Mouse (Mus musculus): ENCODE measurements around the gene Gm10799. TPM values are rescaled to one million over a fixed set of nuclear protein-coding genes. Genes with fewer than 3 reads are reported as not detected.
A peak's percentile ranks its signal among the peaks of the same experiment; 100 is the strongest.

The Gm10799 gene
- polyA plus RNA-seq, 1 experiment from 2014 or later, result not detected

- Histone ChIP-seq H3K9me3 (ENCODE audit: control insufficient read depth, low read length) (no peaks in the 10 kb centered on the region), H3K4me3 (ENCODE audit: low read length) (no peak overlapping the region), H3K4me1 (ENCODE audit: control insufficient read depth, insufficient read depth, low read length) (peaks cover 12% of the 10 kb centered on the region), H3K4me2 (ENCODE audit: low read depth, low read length) (no peak overlapping the region), H3K36me3 (ENCODE audit: control insufficient read depth, insufficient read depth, low read length) (0 out of 2 replicates have a peak, but pooled peaks cover under 1% of the 10 kb centered on the region), H3K27ac (ENCODE audit: low read length) (no peak overlapping the region), H3K27me3 (replicated peaks; ENCODE audit: control insufficient read depth, insufficient read depth, low read length) (no peaks in the 10 kb centered on the region), H3K9ac (ENCODE audit: low read depth, low read length) (no peak overlapping the region)
- ATAC-seq, result no peak
- 86% methylated on average over 3 of the region's 3 CpGs for WGBS
Observed at GRCm38 (mm10) chr2:104032056-104032455, 36.3 kb downstream of the Gm10799 start.

DNA sequence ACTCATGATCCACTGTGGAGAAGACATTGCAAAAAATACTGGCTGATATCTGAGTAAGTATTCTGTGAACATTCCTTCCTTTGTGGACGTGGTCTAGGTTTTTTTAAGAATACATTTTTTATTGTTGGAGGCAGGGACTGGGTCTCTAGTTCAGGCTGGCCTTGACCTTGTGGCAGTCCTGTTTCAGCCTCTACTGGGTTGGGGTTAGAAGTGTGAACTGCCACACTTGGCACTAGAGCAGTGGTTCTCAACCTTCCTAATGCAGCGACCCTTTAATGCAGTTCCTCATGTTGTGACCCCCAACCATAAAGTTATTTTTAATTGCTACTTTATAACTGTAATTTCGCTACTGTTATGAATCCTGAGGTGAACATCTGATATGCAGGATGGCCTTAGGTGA lies 38.0 kb downstream of the Gm10799 start:
- H3K36me3 ChIP-seq (ENCODE audit: control insufficient read depth, insufficient read depth, low read length), result no peaks in the 10 kb centered on the region
- peaks cover 12% of the 10 kb centered on the region for H3K4me1 ChIP-seq (ENCODE audit: control insufficient read depth, insufficient read depth, low read length)
- H3K9me3 ChIP-seq (ENCODE audit: control insufficient read depth, low read length), result no peaks in the 10 kb centered on the region
- ATAC-seq, result no peak
- H3K27ac ChIP-seq (ENCODE audit: low read length), result no peak overlapping the region
- no peak overlapping the region for H3K9ac ChIP-seq (ENCODE audit: low read depth, low read length)
- no peaks in the 10 kb centered on the region for H3K27me3 ChIP-seq (replicated peaks; ENCODE audit: control insufficient read depth, insufficient read depth, low read length)
- WGBS, result 80% methylated on average over 3 of the region's 3 CpGs
- H3K4me2 ChIP-seq (ENCODE audit: low read depth, low read length), result no peak overlapping the region
- no peak overlapping the region for H3K4me3 ChIP-seq (ENCODE audit: low read length)

DNA sequence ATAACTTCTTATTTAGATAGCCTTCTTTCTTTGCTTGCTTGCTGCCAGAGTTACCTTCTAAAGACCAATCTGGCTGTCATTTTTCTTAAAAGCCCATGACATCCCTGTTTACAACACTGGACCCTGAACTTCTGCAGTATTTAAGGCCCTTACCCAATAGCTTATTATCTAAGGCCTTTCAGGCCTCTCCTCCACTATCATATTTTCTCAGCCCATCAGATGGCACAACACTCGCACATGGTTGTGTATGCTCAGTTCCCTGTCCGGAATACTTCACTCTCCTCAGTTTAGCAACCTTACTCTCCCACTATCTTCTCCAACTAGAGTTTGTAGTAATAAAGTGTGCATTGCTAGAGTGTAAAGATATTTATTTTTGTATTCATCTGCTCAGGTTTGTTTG lies 39.3 kb downstream of the Gm10799 start:
- Histone ChIP-seq H3K4me2 (ENCODE audit: low read depth, low read length) (peak overlapping the region; percentile 76), H3K4me1 (ENCODE audit: control insufficient read depth, insufficient read depth, low read length) (peaks cover 12% of the 10 kb centered on the region), H3K9me3 (ENCODE audit: control insufficient read depth, low read length) (no peaks in the 10 kb centered on the region), H3K27me3 (replicated peaks; ENCODE audit: control insufficient read depth, insufficient read depth, low read length) (no peaks in the 10 kb centered on the region), H3K9ac (ENCODE audit: low read depth, low read length) (no peak overlapping the region), H3K4me3 (ENCODE audit: low read length) (peak overlapping the region; percentile 98), H3K27ac (ENCODE audit: low read length) (no peak overlapping the region), H3K36me3 (ENCODE audit: control insufficient read depth, insufficient read depth, low read length) (no peaks in the 10 kb centered on the region)
- 0 out of 2 replicates have a peak, but pooled peaks have one; percentile 21 for ATAC-seq
- WGBS, result 66% methylated on average over 2 of the region's 2 CpGs

DNA sequence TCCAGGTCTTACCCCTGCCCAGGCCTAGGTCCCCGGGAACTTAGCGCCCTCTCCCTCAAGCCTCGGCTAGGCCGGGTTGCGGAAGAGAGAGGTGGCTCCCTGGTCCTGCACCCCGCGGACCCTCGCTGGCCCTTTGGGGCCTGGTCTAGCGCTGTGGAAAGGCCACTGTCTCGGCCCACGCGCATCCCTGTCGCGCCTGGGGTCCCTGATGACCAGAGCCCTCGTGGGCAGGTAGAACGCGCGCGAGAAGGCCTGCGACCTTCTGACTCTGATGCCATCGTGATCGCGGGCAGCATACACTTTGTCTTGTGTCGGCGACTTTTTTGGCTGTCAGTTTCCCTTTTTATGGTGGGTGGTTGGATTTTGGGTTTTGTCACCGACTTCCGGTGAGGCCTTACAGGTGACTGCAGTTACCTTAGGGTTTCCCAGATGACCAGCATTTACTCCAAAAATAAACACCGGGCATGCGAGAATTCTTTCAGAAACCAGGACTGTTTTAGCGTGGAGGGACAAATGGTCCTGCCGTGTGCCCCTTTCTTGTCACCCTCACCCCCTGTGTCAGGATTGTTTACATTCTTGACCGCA lies 40.1 kb downstream of the Gm10799 start, which contains the start of gene 4931422A03Rik:
Gene 4931422A03Rik (minus strand): TSS at position 223 of the 585 bp plus-strand sequence.
- ATAC-seq, result peak; percentile 71
- Histone ChIP-seq H3K27me3 (replicated peaks; ENCODE audit: control insufficient read depth, insufficient read depth, low read length) (no peaks in the 10 kb centered on the region), H3K9me3 (ENCODE audit: control insufficient read depth, low read length) (no peaks in the 10 kb centered on the region), H3K4me3 (ENCODE audit: low read length) (peak within 1 kb of the TSS; percentile 98), H3K4me2 (ENCODE audit: low read depth, low read length) (peak within 1 kb of the TSS; percentile 76), H3K4me1 (ENCODE audit: control insufficient read depth, insufficient read depth, low read length) (peaks cover 12% of the 10 kb centered on the region), H3K27ac (ENCODE audit: low read length) (peak within 1 kb of the TSS; percentile 54), H3K36me3 (ENCODE audit: control insufficient read depth, insufficient read depth, low read length) (no peaks in the 10 kb centered on the region), H3K9ac (ENCODE audit: low read depth, low read length) (peak within 1 kb of the TSS; percentile 99)
- WGBS, result 1% methylated on average over 32 of the region's 32 CpGs

- peak within 1 kb of the TSS; percentile 99 for H3K9ac ChIP-seq (ENCODE audit: low read depth, low read length)
- H3K27ac ChIP-seq (ENCODE audit: low read length), result peak within 1 kb of the TSS; percentile 54
- no peaks in the 10 kb centered on the region for H3K27me3 ChIP-seq (replicated peaks; ENCODE audit: control insufficient read depth, insufficient read depth, low read length)
- ATAC-seq, result peak; percentile 98
- under 1% methylated on average over 39 of the region's 44 CpGs for WGBS
- H3K36me3 ChIP-seq (ENCODE audit: control insufficient read depth, insufficient read depth, low read length), result no peaks in the 10 kb centered on the region
- H3K4me3 ChIP-seq (ENCODE audit: low read length), result peak within 1 kb of the TSS; percentile 98
- no peaks in the 10 kb centered on the region for H3K9me3 ChIP-seq (ENCODE audit: control insufficient read depth, low read length)
- peaks cover 12% of the 10 kb centered on the region for H3K4me1 ChIP-seq (ENCODE audit: control insufficient read depth, insufficient read depth, low read length)
- H3K4me2 ChIP-seq (ENCODE audit: low read depth, low read length), result peak within 1 kb of the TSS; percentile 76
Observed at GRCm38 (mm10) chr2:104027458-104028138, 40.8 kb downstream of the Gm10799 start, which contains the start of gene Fbxo3. Gene Fbxo3, plus strand, starts transcription at chr2:104027721.

- Histone ChIP-seq H3K27me3 (replicated peaks; ENCODE audit: control insufficient read depth, insufficient read depth, low read length) (no peaks in the 10 kb centered on the region), H3K9ac (ENCODE audit: low read depth, low read length) (no peak overlapping the region), H3K9me3 (ENCODE audit: control insufficient read depth, low read length) (no peaks in the 10 kb centered on the region), H3K36me3 (ENCODE audit: control insufficient read depth, insufficient read depth, low read length) (no peaks in the 10 kb centered on the region), H3K4me1 (ENCODE audit: control insufficient read depth, insufficient read depth, low read length) (peaks cover 9% of the 10 kb centered on the region), H3K27ac (ENCODE audit: low read length) (no peak overlapping the region), H3K4me3 (ENCODE audit: low read length) (no peak overlapping the region), H3K4me2 (ENCODE audit: low read depth, low read length) (no peak overlapping the region)
- ATAC-seq, result no peak
- 88% methylated on average over 4 of the region's 4 CpGs for WGBS
Observed at GRCm38 (mm10) chr2:104024656-104025055, 43.7 kb downstream of the Gm10799 start.

DNA sequence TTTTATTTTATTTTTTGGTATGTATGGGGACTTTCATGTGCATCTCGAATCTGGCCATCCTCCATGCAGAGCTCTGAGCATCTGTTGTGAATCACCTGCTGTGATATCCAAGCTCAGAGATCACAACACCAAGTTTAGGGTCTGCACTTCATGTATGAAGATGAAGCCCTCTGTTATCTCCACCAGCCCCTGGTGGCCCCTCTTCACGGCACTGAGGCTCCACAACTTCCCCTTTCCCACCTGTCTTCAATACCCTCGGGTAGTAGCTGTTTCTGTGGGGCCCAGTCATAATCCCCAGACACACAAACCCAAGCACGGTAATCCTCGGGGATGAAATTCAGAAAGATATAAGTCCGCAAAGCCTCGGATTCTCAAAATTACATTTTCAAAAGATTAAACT lies 45.3 kb downstream of the Gm10799 start:
- no peak for ATAC-seq
- Histone ChIP-seq H3K4me3 (ENCODE audit: low read length) (no peak overlapping the region), H3K4me2 (ENCODE audit: low read depth, low read length) (no peak overlapping the region), H3K27me3 (replicated peaks; ENCODE audit: control insufficient read depth, insufficient read depth, low read length) (no peaks in the 10 kb centered on the region), H3K36me3 (ENCODE audit: control insufficient read depth, insufficient read depth, low read length) (no peaks in the 10 kb centered on the region), H3K9me3 (ENCODE audit: control insufficient read depth, low read length) (no peaks in the 10 kb centered on the region), H3K4me1 (ENCODE audit: control insufficient read depth, insufficient read depth, low read length) (peaks cover 3% of the 10 kb centered on the region), H3K9ac (ENCODE audit: low read depth, low read length) (no peak overlapping the region), H3K27ac (ENCODE audit: low read length) (no peak overlapping the region)
- WGBS, result 79% methylated on average over 7 of the region's 7 CpGs

Other genes starting within 250 kb of the Gm10799 start
- gene Lmo2, start 110.6 kb downstream of the Gm10799 start, polyA plus RNA-seq (2015; fragmentation: Nextera tagmentation; extraction: Ambion mirVana), result 12.6 and 14.6 TPM in 2 replicates
- gene Fbxo3, start 40.8 kb downstream of the Gm10799 start, polyA plus RNA-seq (2015; fragmentation: Nextera tagmentation; extraction: Ambion mirVana), result 53.2 and 54.8 TPM in 2 replicates
- 1.0 and 1.6 TPM in 2 replicates for gene 4931422A03Rik, start 40.2 kb downstream of the Gm10799 start, polyA plus RNA-seq (2015; fragmentation: Nextera tagmentation; extraction: Ambion mirVana)
- gene Gm10912, start 2.7 kb downstream of the Gm10799 start, polyA plus RNA-seq (2015; fragmentation: Nextera tagmentation; extraction: Ambion mirVana), result not detected in 2 replicates
- 6.8 and 7.7 TPM in 2 replicates for gene Cd59b, start 1.3 kb upstream of the Gm10799 start, polyA plus RNA-seq (2015; fragmentation: Nextera tagmentation; extraction: Ambion mirVana)
- gene Cd59a, start 27.3 kb upstream of the Gm10799 start, polyA plus RNA-seq (2015; fragmentation: Nextera tagmentation; extraction: Ambion mirVana), result 36.0 and 37.8 TPM in 2 replicates
- gene A930018P22Rik, start 54.2 kb upstream of the Gm10799 start, polyA plus RNA-seq (2015; fragmentation: Nextera tagmentation; extraction: Ambion mirVana), result 0.16 and 0.28 TPM in 2 replicates